Mouse (Mus musculus): ENCODE results near the gene Ipp. TPM values are rescaled to one million over a fixed set of nuclear protein-coding genes. Genes with fewer than 3 reads are reported as not detected.

Ipp gene
- polyA plus RNA-seq (2015; fragmentation: Nextera tagmentation; extraction: Ambion mirVana), result 12.9 and 13.0 TPM in 2 replicates

GRCm38 (mm10) chr4:116507425-116508218 lies at the start of gene Ipp:
Gene Ipp (plus strand): TSS chr4:116507549.
- Histone ChIP-seq H3K4me1 (ENCODE audit: control insufficient read depth, insufficient read depth, low read depth, low read length) (peaks cover 10% of the 10 kb centered on the region), H3K27ac (ENCODE audit: low read depth, low read length) (peak within 1 kb of the TSS; percentile 89), H3K4me3 (ENCODE audit: low read length) (peak within 1 kb of the TSS; percentile 78), H3K4me2 (ENCODE audit: low read length) (peak within 1 kb of the TSS; percentile 77), H3K9ac (ENCODE audit: low read depth, low read length) (peak within 1 kb of the TSS; percentile 83), H3K27me3 (replicated peaks; ENCODE audit: control insufficient read depth, insufficient read depth, low read length) (no peaks in the 10 kb centered on the region), H3K9me3 (ENCODE audit: control insufficient read depth, low read length) (no peaks in the 10 kb centered on the region), H3K36me3 (ENCODE audit: control insufficient read depth, insufficient read depth, low read length) (no peaks in the 10 kb centered on the region)
- ATAC-seq, result peak; percentile 99
- WGBS, result under 1% methylated on average over 52 of the region's 55 CpGs

GRCm38 (mm10) chr4:116461943-116462342 lies 45.4 kb upstream of the Ipp start:
- H3K4me2 ChIP-seq (ENCODE audit: low read length), result peak overlapping the region; percentile 72
- no peaks in the 10 kb centered on the region for H3K9me3 ChIP-seq (ENCODE audit: control insufficient read depth, low read length)
- no peak overlapping the region for H3K27ac ChIP-seq (ENCODE audit: low read depth, low read length)
- H3K4me3 ChIP-seq (ENCODE audit: low read length), result no peak overlapping the region
- peaks cover 18% of the 10 kb centered on the region for H3K4me1 ChIP-seq (ENCODE audit: control insufficient read depth, insufficient read depth, low read depth, low read length)
- WGBS, result 96% methylated on average over 3 of the region's 3 CpGs
- H3K9ac ChIP-seq (ENCODE audit: low read depth, low read length), result no peak overlapping the region
- no peaks in the 10 kb centered on the region for H3K36me3 ChIP-seq (ENCODE audit: control insufficient read depth, insufficient read depth, low read length)
- no peaks in the 10 kb centered on the region for H3K27me3 ChIP-seq (replicated peaks; ENCODE audit: control insufficient read depth, insufficient read depth, low read length)
- ATAC-seq, result no peak

- Histone ChIP-seq H3K9me3 (ENCODE audit: control insufficient read depth, low read length) (no peaks in the 10 kb centered on the region), H3K27me3 (replicated peaks; ENCODE audit: control insufficient read depth, insufficient read depth, low read length) (no peaks in the 10 kb centered on the region), H3K27ac (ENCODE audit: low read depth, low read length) (peak overlapping the region; percentile 96), H3K4me2 (ENCODE audit: low read length) (peak overlapping the region; percentile 72), H3K4me1 (ENCODE audit: control insufficient read depth, insufficient read depth, low read depth, low read length) (peaks cover 18% of the 10 kb centered on the region), H3K36me3 (ENCODE audit: control insufficient read depth, insufficient read depth, low read length) (no peaks in the 10 kb centered on the region), H3K9ac (ENCODE audit: low read depth, low read length) (peak overlapping the region; percentile 84), H3K4me3 (ENCODE audit: low read length) (peak overlapping the region; percentile 91)
- WGBS, result under 1% methylated on average over 68 of the region's 74 CpGs
- ATAC-seq, result peak; percentile 70
Observed at GRCm38 (mm10) chr4:116463231-116464125, 43.9 kb upstream of the Ipp start.

- no peaks in the 10 kb centered on the region for H3K27me3 ChIP-seq (replicated peaks; ENCODE audit: control insufficient read depth, insufficient read depth, low read length)
- peak within 1 kb of the TSS; percentile 72 for H3K4me2 ChIP-seq (ENCODE audit: low read length)
- H3K4me3 ChIP-seq (ENCODE audit: low read length), result peak within 1 kb of the TSS; percentile 91
- ATAC-seq, result peak; percentile 92
- no peaks in the 10 kb centered on the region for H3K9me3 ChIP-seq (ENCODE audit: control insufficient read depth, low read length)
- H3K9ac ChIP-seq (ENCODE audit: low read depth, low read length), result peak within 1 kb of the TSS; percentile 84
- H3K27ac ChIP-seq (ENCODE audit: low read depth, low read length), result peak within 1 kb of the TSS; percentile 96
- H3K4me1 ChIP-seq (ENCODE audit: control insufficient read depth, insufficient read depth, low read depth, low read length), result peaks cover 18% of the 10 kb centered on the region
- WGBS, result 2% methylated on average over 38 of the region's 68 CpGs
- H3K36me3 ChIP-seq (ENCODE audit: control insufficient read depth, insufficient read depth, low read length), result no peaks in the 10 kb centered on the region
Observed at GRCm38 (mm10) chr4:116464126-116464981, 43.0 kb upstream of the Ipp start, which contains the start of gene Mast2. Gene Mast2 (minus strand): TSS chr4:116464183.

GRCm38 (mm10) chr4:116481322-116481721 lies 26.0 kb upstream of the Ipp start:
- WGBS, result 73% methylated on average over 2 of the region's 2 CpGs
- no peaks in the 10 kb centered on the region for H3K27me3 ChIP-seq (replicated peaks; ENCODE audit: control insufficient read depth, insufficient read depth, low read length)
- H3K4me2 ChIP-seq (ENCODE audit: low read length), result no peak overlapping the region
- H3K9ac ChIP-seq (ENCODE audit: low read depth, low read length), result no peak overlapping the region
- H3K4me3 ChIP-seq (ENCODE audit: low read length), result no peak overlapping the region
- no peaks in the 10 kb centered on the region for H3K4me1 ChIP-seq (ENCODE audit: control insufficient read depth, insufficient read depth, low read depth, low read length)
- H3K9me3 ChIP-seq (ENCODE audit: control insufficient read depth, low read length), result no peaks in the 10 kb centered on the region
- no peak for ATAC-seq
- H3K27ac ChIP-seq (ENCODE audit: low read depth, low read length), result no peak overlapping the region
- H3K36me3 ChIP-seq (ENCODE audit: control insufficient read depth, insufficient read depth, low read length), result no peaks in the 10 kb centered on the region

- no peak for ATAC-seq
- no peak overlapping the region for H3K27ac ChIP-seq (ENCODE audit: low read depth, low read length)
Observed at GRCm38 (mm10) chr4:116483476-116483875, 23.9 kb upstream of the Ipp start.

GRCm38 (mm10) chr4:116491119-116491536 lies 16.2 kb upstream of the Ipp start:
- Histone ChIP-seq H3K27me3 (replicated peaks; ENCODE audit: control insufficient read depth, insufficient read depth, low read length) (no peaks in the 10 kb centered on the region), H3K9ac (ENCODE audit: low read depth, low read length) (no peak overlapping the region), H3K4me2 (ENCODE audit: low read length) (no peak overlapping the region), H3K9me3 (ENCODE audit: control insufficient read depth, low read length) (no peaks in the 10 kb centered on the region), H3K27ac (ENCODE audit: low read depth, low read length) (no peak overlapping the region), H3K4me3 (ENCODE audit: low read length) (no peak overlapping the region), H3K4me1 (ENCODE audit: control insufficient read depth, insufficient read depth, low read depth, low read length) (no peaks in the 10 kb centered on the region), H3K36me3 (ENCODE audit: control insufficient read depth, insufficient read depth, low read length) (no peaks in the 10 kb centered on the region)
- no peak for ATAC-seq
- 53% methylated on average over 2 of the region's 2 CpGs for WGBS

More at GRCm38 (mm10) chr4:116483476-116483875, 23.9 kb upstream of the Ipp start:
- Histone ChIP-seq H3K27me3 (replicated peaks; ENCODE audit: control insufficient read depth, insufficient read depth, low read length) (no peaks in the 10 kb centered on the region), H3K4me3 (ENCODE audit: low read length) (no peak overlapping the region), H3K9ac (ENCODE audit: low read depth, low read length) (no peak overlapping the region), H3K4me1 (ENCODE audit: control insufficient read depth, insufficient read depth, low read depth, low read length) (no peaks in the 10 kb centered on the region), H3K4me2 (ENCODE audit: low read length) (no peak overlapping the region), H3K9me3 (ENCODE audit: control insufficient read depth, low read length) (no peaks in the 10 kb centered on the region), H3K36me3 (ENCODE audit: control insufficient read depth, insufficient read depth, low read length) (no peaks in the 10 kb centered on the region)
- 28% methylated on average over 2 of the region's 2 CpGs for WGBS

- Histone ChIP-seq H3K9me3 (ENCODE audit: control insufficient read depth, low read length) (no peaks in the 10 kb centered on the region), H3K27ac (ENCODE audit: low read depth, low read length) (no peak overlapping the region), H3K4me3 (ENCODE audit: low read length) (no peak overlapping the region), H3K9ac (ENCODE audit: low read depth, low read length) (no peak overlapping the region), H3K4me2 (ENCODE audit: low read length) (no peak overlapping the region), H3K4me1 (ENCODE audit: control insufficient read depth, insufficient read depth, low read depth, low read length) (no peaks in the 10 kb centered on the region), H3K27me3 (replicated peaks; ENCODE audit: control insufficient read depth, insufficient read depth, low read length) (no peaks in the 10 kb centered on the region), H3K36me3 (ENCODE audit: control insufficient read depth, insufficient read depth, low read length) (no peaks in the 10 kb centered on the region)
- WGBS, result 86% methylated on average over 2 of the region's 2 CpGs
- no peak for ATAC-seq
Observed at GRCm38 (mm10) chr4:116491886-116492285, 15.5 kb upstream of the Ipp start.
